Mouse (Mus musculus) kidney, adult 2 months (tissue): Measurements from ENCODE around the gene Nptx2. TPM values are rescaled to one million over a fixed set of nuclear protein-coding genes. Genes with fewer than 3 reads are reported as not detected.

Experiments used
- DNase-seq: peaks from one replicate; pipeline ENCODE4 v3.0.0; 2021
- H3K27ac ChIP-seq: fragments of 200-500 bp; 2 replicates; pipeline ENCODE4 v1.5.1; 2012; ENCODE audit warnings: low read depth, low read length, control low read depth, inconsistent platforms; ENCODE audit not compliant: insufficient read depth
- H3K27me3 ChIP-seq: fragments of 200-500 bp; replicated peaks from 2 replicates; pipeline ENCODE4 v1.6.1; 2012; ENCODE audit warnings: mild to moderate bottlenecking, moderate library complexity, low read length, inconsistent platforms; ENCODE audit not compliant: control insufficient read depth, insufficient read depth
- H3K36me3 ChIP-seq: fragments of 200-500 bp; 2 replicates; pipeline ENCODE4 v1.6.1; 2012; ENCODE audit warnings: mild to moderate bottlenecking, moderate library complexity, low read length, inconsistent platforms; ENCODE audit not compliant: control insufficient read depth, insufficient read depth
- H3K4me1 ChIP-seq: fragments of 200-500 bp; 2 replicates; pipeline ENCODE4 v1.6.1; 2011; ENCODE audit warnings: low read length; ENCODE audit not compliant: control insufficient read depth, insufficient read depth
- H3K4me3 ChIP-seq: fragments of 200-500 bp; 2 replicates; pipeline ENCODE4 v1.5.1; 2011; ENCODE audit warnings: mild to moderate bottlenecking, low read depth, low read length, control low read depth; ENCODE audit not compliant: insufficient read depth
- CTCF ChIP-seq: fragments of 200-500 bp; conservative IDR thresholded peaks from 2 replicates; pipeline ENCODE4 v1.5.1; 2011; ENCODE audit warnings: low read depth, mild to moderate bottlenecking, control low read depth, low read length, moderate library complexity, mixed read lengths; ENCODE audit not compliant: insufficient read depth, insufficient read length
- POLR2A ChIP-seq: fragments of 200-500 bp; IDR thresholded peaks from one replicate; pipeline ENCODE4 v1.6.1; 2011; ENCODE audit warnings: low read depth, low read length, control low read depth
- WGBS: fragments of 180-500 bp; shearing (Covaris S2); methylation state at CpG from one replicate; pipeline ENCODE4 v1.1.7; 2018; 5-methylcytosine and 5-hydroxymethylcytosine counted together
- polyA plus RNA-seq: library from polyadenylated mRNA; depleted of rRNA; stranded (reverse); fragments of >200 nt; gene quantifications from 2 replicates; pipeline ENCODE4 v1.2.3, GENCODE M21; 2012; rRNA removed

The Nptx2 gene
- 0.20 and 0.33 TPM in 2 replicates for polyA plus RNA-seq

- WGBS = 1% methylated on average over 99 of the region's 99 CpGs
- no peak within 1 kb of the TSS for H3K4me3 ChIP-seq
- DNase-seq = peak; percentile 77
- H3K27ac ChIP-seq = no peak within 1 kb of the TSS
- H3K4me1 ChIP-seq = no peaks in the 10 kb centered on the region
- H3K27me3 ChIP-seq = peaks cover 1% of the 10 kb centered on the region; the same call in 1 of the 2 replicates
- no peaks in the 10 kb centered on the region for H3K36me3 ChIP-seq
- TF ChIP-seq POLR2A (no peak), CTCF (0 out of 2 replicates have a peak, but pooled peaks have one; percentile 11)
These were observed at the start of gene Nptx2 for GRCm38 (mm10) chr5:144545653-144546422. TSS of gene Nptx2 (plus strand) at chr5:144545902.

- 86% methylated on average over 7 of the region's 7 CpGs for WGBS
- no peak for TF ChIP-seq CTCF
- TF ChIP-seq POLR2A = no peak
These were observed 49.2 kb upstream of the Nptx2 start for GRCm38 (mm10) chr5:144496481-144496880.

GRCm38 (mm10) chr5:144504239-144504638 is 41.5 kb upstream of the Nptx2 start:
- 89% methylated on average over 10 of the region's 10 CpGs for WGBS
- Histone ChIP-seq H3K4me1 (no peaks in the 10 kb centered on the region), H3K4me3 (no peak overlapping the region), H3K36me3 (no peaks in the 10 kb centered on the region), H3K27me3 (no peaks in the 10 kb centered on the region), H3K27ac (no peak overlapping the region)
- DNase-seq = no peak
- TF ChIP-seq CTCF = no peak
- TF ChIP-seq POLR2A = no peak

More at GRCm38 (mm10) chr5:144496481-144496880, 49.2 kb upstream of the Nptx2 start:
- no peak for DNase-seq
- H3K36me3 ChIP-seq = no peaks in the 10 kb centered on the region
- no peak overlapping the region for H3K4me3 ChIP-seq
- no peaks in the 10 kb centered on the region for H3K4me1 ChIP-seq
- no peak overlapping the region for H3K27ac ChIP-seq
- no peaks in the 10 kb centered on the region for H3K27me3 ChIP-seq

GRCm38 (mm10) chr5:144505731-144506130 is 40.0 kb upstream of the Nptx2 start:
- H3K27me3 ChIP-seq = no peaks in the 10 kb centered on the region
- WGBS = 96% methylated on average over 2 of the region's 2 CpGs
- H3K4me1 ChIP-seq = no peaks in the 10 kb centered on the region
- TF ChIP-seq POLR2A = no peak
- TF ChIP-seq CTCF = no peak
- H3K4me3 ChIP-seq = no peak overlapping the region
- H3K27ac ChIP-seq = no peak overlapping the region
- DNase-seq = no peak
- H3K36me3 ChIP-seq = no peaks in the 10 kb centered on the region

GRCm38 (mm10) chr5:144506156-144506555 is 39.5 kb upstream of the Nptx2 start:
- Histone ChIP-seq H3K4me1 (no peaks in the 10 kb centered on the region), H3K36me3 (no peaks in the 10 kb centered on the region), H3K27me3 (no peaks in the 10 kb centered on the region), H3K27ac (no peak overlapping the region), H3K4me3 (no peak overlapping the region)
- TF ChIP-seq CTCF (no peak), POLR2A (no peak)
- WGBS = 75% methylated on average over 4 of the region's 4 CpGs
- no peak for DNase-seq

- Histone ChIP-seq H3K4me1 (no peaks in the 10 kb centered on the region), H3K27me3 (no peaks in the 10 kb centered on the region), H3K4me3 (no peak overlapping the region), H3K36me3 (no peaks in the 10 kb centered on the region), H3K27ac (no peak overlapping the region)
- TF ChIP-seq POLR2A (no peak), CTCF (no peak)
- 30% methylated on average over 26 of the region's 26 CpGs for WGBS
- no peak for DNase-seq
These were observed 38.8 kb upstream of the Nptx2 start for GRCm38 (mm10) chr5:144506689-144507552.

GRCm38 (mm10) chr5:144509431-144509830 is 36.3 kb upstream of the Nptx2 start:
- no peak overlapping the region for H3K4me3 ChIP-seq
- 66% methylated on average over 7 of the region's 7 CpGs for WGBS
- no peaks in the 10 kb centered on the region for H3K27me3 ChIP-seq

More at GRCm38 (mm10) chr5:144509431-144509830, 36.3 kb upstream of the Nptx2 start:
- H3K4me1 ChIP-seq = no peaks in the 10 kb centered on the region
- H3K27ac ChIP-seq = no peak overlapping the region
- no peaks in the 10 kb centered on the region for H3K36me3 ChIP-seq
- DNase-seq = no peak
- TF ChIP-seq POLR2A (no peak), CTCF (no peak)
